Mouse (Mus musculus): ENCODE measurements around the gene Hipk2.

DNA sequence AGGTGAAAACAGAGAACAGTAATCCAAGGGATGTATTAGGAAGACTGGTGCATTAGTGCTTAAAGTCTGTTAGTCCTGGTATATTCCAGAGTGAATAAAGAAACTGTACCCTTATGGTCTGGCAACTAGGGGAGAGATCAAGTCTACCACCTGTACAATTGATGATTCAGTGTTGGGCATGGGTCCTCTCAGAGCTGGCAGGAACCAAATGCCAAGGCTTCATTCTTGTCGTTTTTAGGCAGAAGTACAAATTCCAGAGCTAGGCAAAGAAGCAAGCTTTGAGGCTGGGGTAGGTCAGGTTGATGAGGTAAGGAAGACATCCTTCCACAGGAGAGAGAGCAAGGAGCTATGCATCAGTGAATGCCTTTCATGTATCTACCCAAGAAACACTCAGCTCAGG, 35.2 kb downstream of the Hipk2 start:
- TF ChIP-seq CTCF (IDR thresholded peaks at IDR 0.05; ENCODE audit: control insufficient read depth, insufficient read depth, insufficient replicate concordance, low read depth, low read length) (no peak), POLR2A (IDR thresholded peaks at IDR 0.05; ENCODE audit: control insufficient read depth, low read depth, low read length) (no peak)

Data from testis, adult 2 months (tissue).